Mouse (Mus musculus) kidney, embryonic 14.5 days (tissue): ENCODE measurements around the gene Ralgapa2. TPM values are rescaled to one million over a fixed set of nuclear protein-coding genes. Genes with fewer than 3 reads are reported as not detected.

ENCODE experiments used
- ATAC-seq: fragments of 200-750 bp; cut with Nextera tagmentation; 2 replicates; pipeline ENCODE4 v1.8.0; 2017; ENCODE audit warnings: moderate number of reproducible peaks, mild to moderate bottlenecking, moderate TSS enrichment, moderate library complexity; ENCODE audit not compliant: low FRiP score, low TSS enrichment
- H3K27ac ChIP-seq: fragments of 300-500 bp; sonication (generic); 2 replicates; pipeline ENCODE4 v1.5.1; 2014; ENCODE audit warnings: low read depth, mild to moderate bottlenecking, low read length, moderate library complexity, mixed read lengths
- H3K27me3 ChIP-seq: fragments of 300-500 bp; sonication (generic); 2 replicates; pipeline ENCODE4 v1.6.1; 2014; ENCODE audit warnings: mild to moderate bottlenecking, low read length; ENCODE audit not compliant: control insufficient read depth, insufficient read depth
- H3K36me3 ChIP-seq: fragments of 300-500 bp; sonication (generic); 2 replicates; pipeline ENCODE4 v1.6.1; 2014; ENCODE audit warnings: low read length, mixed read lengths; ENCODE audit not compliant: control insufficient read depth, insufficient read depth
- H3K4me1 ChIP-seq: fragments of 300-500 bp; sonication (generic); 2 replicates; pipeline ENCODE4 v1.6.1; 2014; ENCODE audit warnings: low read length, mixed read lengths; ENCODE audit not compliant: control insufficient read depth, insufficient read depth
- H3K4me2 ChIP-seq: fragments of 300-500 bp; sonication (generic); replicated peaks from 2 replicates; pipeline ENCODE4 v1.6.1; 2014; ENCODE audit warnings: low read depth, mild to moderate bottlenecking, low read length
- H3K4me3 ChIP-seq: fragments of 300-500 bp; sonication (generic); 2 replicates; pipeline ENCODE4 v1.5.1; 2014; ENCODE audit warnings: mild to moderate bottlenecking, low read length
- H3K9ac ChIP-seq: fragments of 300-500 bp; sonication (generic); 2 replicates; pipeline ENCODE4 v1.6.1; 2014; ENCODE audit warnings: low read depth, mild to moderate bottlenecking, low read length, moderate library complexity
- H3K9me3 ChIP-seq: fragments of 300-500 bp; sonication (generic); 2 replicates; pipeline ENCODE4 v1.6.1; 2016; ENCODE audit warnings: low read length; ENCODE audit not compliant: control insufficient read depth
- WGBS: fragments of 180-500 bp; shearing (Covaris S2); extraction: QIAGEN DNeasy Blood & Tissue Kit; methylation state at CpG from one replicate; pipeline ENCODE4 v1.1.7; 2014; 5-methylcytosine and 5-hydroxymethylcytosine counted together
- polyA plus RNA-seq: library from polyadenylated mRNA; unstranded; fragments of >200 nt; fragmentation: Nextera tagmentation; extraction: Ambion mirVana; gene quantifications from 2 replicates; pipeline ENCODE4 v1.2.1, GENCODE M21; 2014

The Ralgapa2 gene
- polyA plus RNA-seq, 1 experiment from 2014 or later: 8.5 TPM

DNA sequence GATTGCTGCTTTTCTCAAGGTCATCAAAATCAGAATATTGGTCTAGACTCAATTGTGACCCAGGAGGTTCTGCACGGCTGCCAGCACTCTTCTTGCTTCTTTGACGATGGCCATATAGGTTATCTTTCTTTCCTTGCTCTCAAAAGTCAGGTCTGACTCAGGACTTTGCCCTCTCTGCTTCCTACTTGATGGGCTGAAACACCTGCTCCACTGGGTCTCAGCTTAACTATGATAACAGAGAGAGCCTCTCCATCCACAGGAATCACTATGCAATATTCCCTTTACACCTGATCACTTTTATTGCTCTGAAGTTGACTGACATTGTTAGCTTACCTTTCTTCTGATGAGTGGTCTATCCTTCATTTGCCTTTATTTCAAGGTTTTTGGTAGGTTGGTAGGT is 191.5 kb downstream of the Ralgapa2 start:
- 98% methylated on average over 2 of the region's 2 CpGs for WGBS
- H3K9me3 ChIP-seq: no peaks in the 10 kb centered on the region
- no peaks in the 10 kb centered on the region for H3K36me3 ChIP-seq
- H3K27ac ChIP-seq: no peak overlapping the region
- no peak for ATAC-seq
- no peaks in the 10 kb centered on the region for H3K27me3 ChIP-seq
- no peaks in the 10 kb centered on the region for H3K4me1 ChIP-seq
- no peak overlapping the region for H3K9ac ChIP-seq
- no peak overlapping the region for H3K4me2 ChIP-seq
- H3K4me3 ChIP-seq: no peak overlapping the region

DNA sequence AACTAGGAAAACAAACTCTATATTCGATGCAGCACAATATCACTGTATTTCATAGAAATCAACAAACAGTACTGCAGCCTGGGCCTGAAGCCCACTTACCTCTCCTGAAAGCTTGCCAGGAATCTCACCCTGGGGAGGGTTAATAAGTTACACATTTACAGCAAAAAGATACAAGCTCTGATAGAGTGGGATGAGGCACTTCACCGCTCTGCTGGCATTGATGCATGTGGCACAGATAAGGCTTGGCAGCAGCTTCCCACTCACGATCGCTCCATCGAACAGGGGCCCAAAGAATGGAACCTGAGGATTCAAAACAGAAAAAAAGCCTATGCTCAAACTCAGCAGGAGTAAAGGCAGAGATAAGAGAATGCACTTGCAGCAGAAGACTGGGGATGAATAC is 197.4 kb downstream of the Ralgapa2 start:
- no peaks in the 10 kb centered on the region for H3K4me1 ChIP-seq
- no peak overlapping the region for H3K4me2 ChIP-seq
- no peaks in the 10 kb centered on the region for H3K27me3 ChIP-seq
- WGBS: 57% methylated on average over 5 of the region's 5 CpGs
- H3K9ac ChIP-seq: no peak overlapping the region
- no peaks in the 10 kb centered on the region for H3K36me3 ChIP-seq
- H3K27ac ChIP-seq: no peak overlapping the region
- no peak overlapping the region for H3K4me3 ChIP-seq
- no peaks in the 10 kb centered on the region for H3K9me3 ChIP-seq
- peak; percentile 57; the same call in 1 of the 2 replicates for ATAC-seq

DNA sequence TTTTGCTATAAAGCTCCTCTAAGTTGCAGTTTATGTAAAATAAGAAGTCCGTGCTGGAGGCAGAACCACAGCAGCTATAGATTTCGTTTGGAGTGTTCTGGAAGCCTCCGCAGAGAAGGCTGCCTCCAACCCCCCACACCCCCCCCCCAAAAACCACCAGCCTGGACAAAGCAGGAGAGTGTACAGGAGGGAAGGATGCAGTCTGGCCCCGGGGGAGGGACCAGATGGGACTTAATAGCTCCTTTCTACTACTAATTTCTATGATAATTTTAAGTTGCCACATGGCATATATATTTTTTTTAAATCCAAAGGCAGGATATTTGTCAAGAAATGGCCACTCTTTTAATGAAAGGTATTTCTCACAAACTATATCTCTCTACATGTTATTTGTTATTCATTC is 198.3 kb downstream of the Ralgapa2 start:
- no peaks in the 10 kb centered on the region for H3K4me1 ChIP-seq
- H3K27ac ChIP-seq: no peak overlapping the region
- ATAC-seq: no peak
- H3K4me2 ChIP-seq: no peak overlapping the region
- no peak overlapping the region for H3K4me3 ChIP-seq
- no peaks in the 10 kb centered on the region for H3K27me3 ChIP-seq
- H3K9me3 ChIP-seq: no peaks in the 10 kb centered on the region
- no peak overlapping the region for H3K9ac ChIP-seq
- 75% methylated on average over 4 of the region's 4 CpGs for WGBS
- no peaks in the 10 kb centered on the region for H3K36me3 ChIP-seq

DNA sequence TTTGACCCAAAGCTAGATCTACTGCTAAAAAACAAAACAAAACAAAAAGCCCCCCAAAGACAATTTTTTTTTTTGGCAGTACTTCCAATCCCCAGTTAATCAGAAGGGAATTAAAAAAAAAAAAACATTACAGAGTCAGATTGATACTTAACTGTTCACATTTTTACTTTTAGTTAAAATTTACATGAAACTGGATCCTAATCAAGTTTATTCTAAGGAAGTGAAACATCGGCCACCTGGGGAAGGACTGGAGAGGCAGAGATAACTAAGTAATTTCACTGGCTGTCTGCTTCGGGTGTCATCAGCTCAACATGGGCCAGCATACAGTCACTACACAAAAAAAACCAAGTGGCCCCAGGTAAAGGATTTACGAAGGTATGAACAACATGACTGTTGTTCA is 201.4 kb downstream of the Ralgapa2 start:
- Histone ChIP-seq H3K4me2 (no peak overlapping the region), H3K27ac (no peak overlapping the region), H3K9me3 (no peaks in the 10 kb centered on the region), H3K36me3 (no peaks in the 10 kb centered on the region), H3K9ac (no peak overlapping the region), H3K4me3 (no peak overlapping the region), H3K27me3 (no peaks in the 10 kb centered on the region), H3K4me1 (peaks cover 2% of the 10 kb centered on the region; the same call in 1 of the 2 replicates)
- WGBS: 85% methylated on average over 3 of the region's 3 CpGs
- ATAC-seq: no peak

DNA sequence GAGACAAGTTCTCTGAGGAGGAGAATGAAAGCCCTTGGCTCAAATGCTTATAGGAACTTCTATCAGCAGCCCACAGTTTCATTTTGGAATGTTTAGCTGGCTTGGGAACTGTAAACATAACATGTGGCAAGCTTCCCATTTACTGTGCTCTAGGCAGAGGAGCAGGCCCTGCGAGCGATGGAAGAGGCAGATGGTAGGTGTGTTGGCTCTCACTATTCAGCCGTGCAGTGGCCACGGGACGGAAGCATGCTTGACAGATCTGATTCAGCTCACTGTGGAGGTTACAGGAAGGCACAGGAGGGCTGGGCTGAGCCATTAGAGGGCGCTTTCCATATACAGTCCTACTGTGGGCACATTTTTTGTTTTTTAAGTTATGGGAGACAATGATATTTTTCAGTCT is 201.9 kb downstream of the Ralgapa2 start:
- H3K36me3 ChIP-seq: no peaks in the 10 kb centered on the region
- no peaks in the 10 kb centered on the region for H3K9me3 ChIP-seq
- 70% methylated on average over 6 of the region's 6 CpGs for WGBS
- ATAC-seq: no peak
- H3K9ac ChIP-seq: no peak overlapping the region
- H3K27me3 ChIP-seq: no peaks in the 10 kb centered on the region
- H3K4me2 ChIP-seq: no peak overlapping the region
- no peak overlapping the region for H3K4me3 ChIP-seq
- H3K4me1 ChIP-seq: peaks cover 2% of the 10 kb centered on the region; the same call in 1 of the 2 replicates
- no peak overlapping the region for H3K27ac ChIP-seq

DNA sequence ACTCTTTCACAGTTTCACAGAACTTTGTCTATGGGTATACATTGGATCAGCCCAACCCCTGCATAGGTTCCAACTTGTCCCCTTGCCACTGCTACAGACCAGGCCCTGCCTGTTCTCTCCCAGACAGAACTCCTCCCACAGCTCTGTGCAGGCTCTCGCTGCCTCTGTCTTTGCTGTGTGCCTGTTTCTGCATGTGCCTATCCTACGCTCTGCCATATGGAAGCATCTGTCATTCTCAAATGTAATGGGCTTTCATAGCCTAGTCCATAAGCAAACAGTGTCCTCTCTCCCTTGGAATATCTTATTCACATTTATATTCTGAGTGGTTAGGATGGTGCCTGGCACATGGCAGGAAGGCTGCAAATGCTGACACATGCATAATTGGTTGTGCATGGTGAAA is 202.7 kb downstream of the Ralgapa2 start:
- Histone ChIP-seq H3K4me1 (peaks cover 2% of the 10 kb centered on the region; the same call in 1 of the 2 replicates), H3K9ac (no peak overlapping the region), H3K4me2 (no peak overlapping the region), H3K36me3 (no peaks in the 10 kb centered on the region), H3K4me3 (no peak overlapping the region), H3K9me3 (no peaks in the 10 kb centered on the region), H3K27me3 (no peaks in the 10 kb centered on the region), H3K27ac (no peak overlapping the region)
- 91% methylated on average over 2 of the region's 2 CpGs for WGBS
- ATAC-seq: no peak

DNA sequence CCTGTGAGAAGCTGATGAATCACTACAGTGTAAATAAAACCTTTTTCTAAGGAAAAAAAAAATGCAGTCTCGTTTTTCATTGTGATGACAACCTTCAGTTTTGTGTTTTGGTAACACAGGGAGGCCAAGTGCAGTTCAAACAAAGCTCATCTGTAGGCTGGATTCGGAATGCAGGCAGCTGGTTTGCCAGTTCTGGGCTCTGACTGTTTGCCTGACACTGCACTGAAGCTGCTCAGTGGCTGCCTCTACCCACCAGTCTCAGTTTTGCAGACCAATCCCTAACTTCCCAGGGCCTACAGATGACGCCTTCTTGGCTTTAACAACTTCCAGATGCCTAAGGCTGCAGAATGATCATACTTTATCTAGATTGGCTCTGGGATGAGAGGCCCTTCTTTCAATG is 205.1 kb downstream of the Ralgapa2 start:
- WGBS: 29% methylated on average over 3 of the region's 3 CpGs
- no peak overlapping the region for H3K27ac ChIP-seq
- ATAC-seq: peak; percentile 73

DNA sequence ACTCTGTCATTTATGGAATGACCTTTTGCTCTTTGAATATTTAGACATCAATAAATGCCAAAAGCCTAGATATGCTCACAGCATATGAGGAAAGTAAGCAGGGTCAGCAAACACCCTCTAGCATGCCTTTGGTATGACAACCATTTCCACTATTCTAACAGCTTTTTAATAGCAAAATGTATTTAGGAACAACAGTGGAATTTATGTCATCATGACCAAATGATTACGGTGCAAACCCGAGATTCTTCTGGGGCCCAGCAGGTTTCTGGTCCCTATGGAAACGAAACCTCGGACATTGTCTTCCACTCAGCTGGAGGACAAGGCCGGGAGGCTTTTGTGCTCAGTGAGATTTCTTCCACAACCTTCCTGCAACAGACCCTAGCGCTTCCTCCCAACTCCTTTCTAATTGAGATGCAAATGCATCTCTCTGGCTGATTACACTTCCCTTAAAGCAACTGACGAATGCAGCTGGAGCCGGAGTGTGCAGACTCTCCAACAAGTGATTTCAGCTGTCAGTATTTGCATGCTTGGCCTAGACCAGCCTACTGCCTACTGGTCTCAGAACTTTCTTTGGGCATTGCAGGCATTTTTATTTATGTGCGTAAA is 209.9 kb downstream of the Ralgapa2 start:
- Histone ChIP-seq H3K27me3 (no peaks in the 10 kb centered on the region), H3K4me1 (peaks cover 2% of the 10 kb centered on the region; the same call in 1 of the 2 replicates), H3K9ac (no peak overlapping the region), H3K4me2 (no peak overlapping the region), H3K36me3 (no peaks in the 10 kb centered on the region), H3K4me3 (no peak overlapping the region), H3K9me3 (no peaks in the 10 kb centered on the region), H3K27ac (no peak overlapping the region)
- WGBS: 40% methylated on average over 9 of the region's 9 CpGs
- no peak for ATAC-seq

More for the DNA sequence above, 205.1 kb downstream of the Ralgapa2 start:
- no peak overlapping the region for H3K4me2 ChIP-seq
- H3K27me3 ChIP-seq: no peaks in the 10 kb centered on the region
- H3K9ac ChIP-seq: no peak overlapping the region
- no peaks in the 10 kb centered on the region for H3K36me3 ChIP-seq
- H3K4me3 ChIP-seq: no peak overlapping the region
- H3K9me3 ChIP-seq: no peaks in the 10 kb centered on the region
- peaks cover 2% of the 10 kb centered on the region; the same call in 1 of the 2 replicates for H3K4me1 ChIP-seq

DNA sequence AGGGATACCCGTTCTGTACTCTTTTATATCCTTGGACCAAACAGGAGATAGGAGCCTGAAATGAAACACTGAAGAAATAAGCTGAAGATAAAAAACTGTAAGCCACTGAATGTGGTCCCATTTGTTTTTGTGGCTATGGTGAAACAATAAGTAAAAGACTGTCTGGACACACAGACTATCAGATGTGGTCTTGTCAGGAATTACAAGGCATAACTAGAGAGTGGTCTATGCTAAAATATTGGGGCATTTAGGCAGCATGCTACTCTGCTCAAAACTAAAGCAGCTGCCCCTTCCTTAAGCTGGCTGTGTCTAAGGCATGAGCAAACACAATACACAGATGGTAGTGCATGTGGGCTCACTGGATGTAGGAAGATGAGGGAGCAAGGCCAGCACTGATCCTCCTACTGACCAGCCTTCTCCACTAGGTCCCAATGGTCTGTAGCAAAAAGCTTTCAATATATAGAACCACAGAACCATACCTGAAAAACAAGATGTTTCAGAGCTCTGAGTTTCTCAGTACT is 211.6 kb downstream of the Ralgapa2 start:
- 85% methylated on average over 1 of the region's 1 CpGs for WGBS
- H3K4me2 ChIP-seq: no peak overlapping the region
- H3K27ac ChIP-seq: no peak overlapping the region
- no peaks in the 10 kb centered on the region; the same call in 1 of the 2 replicates for H3K4me1 ChIP-seq
- H3K9me3 ChIP-seq: no peaks in the 10 kb centered on the region
- no peaks in the 10 kb centered on the region for H3K36me3 ChIP-seq
- no peak for ATAC-seq
- H3K9ac ChIP-seq: no peak overlapping the region
- H3K27me3 ChIP-seq: no peaks in the 10 kb centered on the region
- no peak overlapping the region for H3K4me3 ChIP-seq
